Mouse (Mus musculus) kidney, adult 2 months (tissue): ENCODE results near the gene Ldb2.

Experiments used
- CTCF ChIP-seq: fragments of 200-500 bp; conservative IDR thresholded peaks from 2 replicates; pipeline ENCODE4 v1.5.1; 2011; ENCODE audit warnings: low read depth, mild to moderate bottlenecking, control low read depth, low read length, moderate library complexity, mixed read lengths; ENCODE audit not compliant: insufficient read depth, insufficient read length
- POLR2A ChIP-seq: fragments of 200-500 bp; IDR thresholded peaks from one replicate; pipeline ENCODE4 v1.6.1; 2011; ENCODE audit warnings: low read depth, low read length, control low read depth

- TF ChIP-seq CTCF (no peak), POLR2A (no peak)
These were observed 101.5 kb downstream of the Ldb2 start for GRCm38 (mm10) chr5:44697993-44698392.
